Mouse (Mus musculus) ovary, adult 18-20 months (tissue): ENCODE data around the gene Saysd1.
"Not testable (repeated sequence)": the region's sequence is repeated elsewhere in the genome, so short reads cannot be mapped to it uniquely, and the experiment has no call there.

Source experiments
- DNase-seq: peaks from one replicate; pipeline ENCODE4 v3.0.0; 2022; ENCODE audit warnings: low spot score, mixed read lengths

The Saysd1 gene

GRCm38 (mm10) chr14:20039795-20040194 is 98.5 kb downstream of the Saysd1 start:
- DNase-seq: no peak

GRCm38 (mm10) chr14:20032738-20033116 is 105.6 kb downstream of the Saysd1 start:
- no peak for DNase-seq

- no peak for DNase-seq
These were observed 106.2 kb downstream of the Saysd1 start for GRCm38 (mm10) chr14:20032016-20032737.

DNA sequence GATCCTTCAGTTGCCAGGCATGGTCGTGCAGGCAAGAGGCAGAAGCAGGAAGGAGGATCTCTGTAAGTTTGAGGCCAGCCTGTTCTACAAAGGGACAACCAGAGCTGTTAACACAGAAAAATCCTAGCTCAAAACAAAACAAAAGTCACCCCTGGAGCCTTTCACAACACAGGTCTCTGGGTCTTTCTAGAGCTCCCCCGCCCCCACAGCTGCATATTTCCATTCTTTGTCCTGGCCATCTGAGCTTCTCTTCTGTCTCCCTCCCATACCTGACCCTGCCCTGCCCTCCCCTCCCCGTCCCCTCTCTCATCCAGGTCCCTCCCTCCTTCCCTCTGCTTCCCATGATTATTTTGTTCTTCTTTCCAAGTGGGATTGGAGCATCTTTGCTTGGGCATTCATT is 108.7 kb downstream of the Saysd1 start:
- no peak for DNase-seq

GRCm38 (mm10) chr14:20027475-20027874 is 110.9 kb downstream of the Saysd1 start:
- not testable (repeated sequence) for DNase-seq
